Mouse (Mus musculus): ENCODE measurements around the gene Usp5. TPM values are rescaled to one million over a fixed set of nuclear protein-coding genes. Genes with fewer than 3 reads are reported as not detected.

Usp5 gene
- total RNA-seq, 1 experiment, result 150 TPM

DNA sequence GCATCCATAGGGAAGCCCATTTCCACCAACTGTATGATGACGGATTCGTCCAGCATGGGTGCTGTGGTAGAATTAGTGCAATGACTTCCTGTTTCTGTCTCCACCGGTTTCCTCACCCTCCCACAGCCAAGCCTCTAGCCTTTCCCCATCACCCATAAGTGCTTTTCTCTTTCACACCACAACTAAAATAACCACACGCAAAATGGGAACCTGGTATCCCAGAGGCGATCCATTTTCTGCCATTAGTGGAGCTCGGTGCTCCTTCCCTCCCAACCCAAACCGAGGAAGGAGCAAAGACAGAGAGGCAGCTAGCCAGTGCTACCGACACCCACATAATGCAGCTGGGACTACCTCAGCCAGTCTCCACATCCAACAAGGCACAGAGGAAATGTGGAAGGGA is 11.3 kb downstream of the Usp5 start:
- in situ Hi-C loops (cut with MboI; ENCODE audit: low sequenced_read_pairs in 2 of 2, unreplicated experiment in 2 of 2), result no loop called here
- Histone ChIP-seq H3K9me3 (ENCODE audit: control insufficient read depth, insufficient read depth, low read depth, low read length) (no peaks in the 10 kb centered on the region), H3K36me3 (ENCODE audit: control insufficient read depth, insufficient read depth, low read length, poor library complexity, severe bottlenecking) (peaks cover 61% of the 10 kb centered on the region)

DNA sequence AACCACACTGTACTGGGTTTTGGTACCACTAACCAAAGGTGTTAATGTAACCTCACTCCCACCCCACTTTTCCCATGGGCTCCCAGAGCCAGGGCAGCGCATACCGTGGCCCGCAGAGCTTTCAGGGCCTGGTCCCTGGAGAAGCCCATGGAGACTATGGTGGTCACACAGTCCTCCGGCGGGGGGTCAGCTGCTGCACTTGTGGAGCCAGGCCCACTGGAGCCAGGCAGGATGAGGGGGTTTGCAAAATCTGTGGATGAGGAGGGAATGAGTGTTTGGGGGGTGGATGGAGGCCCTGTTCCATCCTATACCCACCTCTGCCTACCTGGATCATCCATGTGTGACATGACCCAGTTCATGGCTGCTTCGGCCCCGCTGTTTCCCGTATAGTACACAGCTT is 11.7 kb downstream of the Usp5 start:
- peaks cover 0 to 8% of the 10 kb centered on the region in 2 experiments; a peak in 1 of 4 replicates for H3K4me1 ChIP-seq (ENCODE audit: control insufficient read depth in 2 of 2, insufficient read depth in 2 of 2, low read length in 2 of 2, poor library complexity in 1 of 2)
- in situ Hi-C loops (cut with MboI; ENCODE audit: low sequenced_read_pairs in 2 of 2, unreplicated experiment in 2 of 2), result no loop called here
- TF ChIP-seq HCFC1 (IDR thresholded peaks at IDR 0.05; ENCODE audit: borderline replicate concordance, insufficient read depth, low read length) (no peak), ZNF384 (IDR thresholded peaks at IDR 0.05; ENCODE audit: low read depth, low read length) (no peak), ZC3H11A (IDR thresholded peaks at IDR 0.05; ENCODE audit: borderline replicate concordance, low read depth, low read length) (no peak), MAFK (IDR thresholded peaks at IDR 0.05; ENCODE audit: insufficient read depth, low read depth, low read length) (no peak), CHD2 (IDR thresholded peaks at IDR 0.05; ENCODE audit: low read depth, low read length) (no peak)
- no peak overlapping the region for H3K27ac ChIP-seq (ENCODE audit: insufficient read depth, low read depth, low read length, poor library complexity, severe bottlenecking)
- H3K36me3 ChIP-seq (ENCODE audit: control insufficient read depth, insufficient read depth, low read length, poor library complexity, severe bottlenecking), result peaks cover 61% of the 10 kb centered on the region
- no peaks in the 10 kb centered on the region for H3K9me3 ChIP-seq (ENCODE audit: control insufficient read depth, insufficient read depth, low read depth, low read length)
- no peak overlapping the region for H3K4me3 ChIP-seq (ENCODE audit: insufficient read depth in 1 of 2, low read depth in 1 of 2, low read length in 2 of 2, poor library complexity in 1 of 2, severe bottlenecking in 1 of 2)
- no peak for DNase-seq (ENCODE audit: low read depth, low spot score)
- no peak overlapping the region for H3K9ac ChIP-seq (ENCODE audit: insufficient read depth, low read depth, low read length, poor library complexity, severe bottlenecking)

More for the DNA sequence above, 11.3 kb downstream of the Usp5 start:
- Histone ChIP-seq H3K27ac (ENCODE audit: insufficient read depth, low read depth, low read length, poor library complexity, severe bottlenecking) (no peak overlapping the region), H3K9ac (ENCODE audit: insufficient read depth, low read depth, low read length, poor library complexity, severe bottlenecking) (no peak overlapping the region), H3K4me3 (ENCODE audit: insufficient read depth in 1 of 2, low read depth in 1 of 2, low read length in 2 of 2, poor library complexity in 1 of 2, severe bottlenecking in 1 of 2) (no peak overlapping the region), H3K4me1 (ENCODE audit: control insufficient read depth in 2 of 2, insufficient read depth in 2 of 2, low read length in 2 of 2, poor library complexity in 1 of 2) (peaks cover 0 to 7% of the 10 kb centered on the region in 2 experiments; a peak in 1 of 4 replicates)
- TF ChIP-seq ZC3H11A (IDR thresholded peaks at IDR 0.05; ENCODE audit: borderline replicate concordance, low read depth, low read length), result no peak
- no peak for TF ChIP-seq MAFK (IDR thresholded peaks at IDR 0.05; ENCODE audit: insufficient read depth, low read depth, low read length)
- TF ChIP-seq HCFC1 (IDR thresholded peaks at IDR 0.05; ENCODE audit: borderline replicate concordance, insufficient read depth, low read length), result no peak
- no peak for DNase-seq (ENCODE audit: low read depth, low spot score)

DNA sequence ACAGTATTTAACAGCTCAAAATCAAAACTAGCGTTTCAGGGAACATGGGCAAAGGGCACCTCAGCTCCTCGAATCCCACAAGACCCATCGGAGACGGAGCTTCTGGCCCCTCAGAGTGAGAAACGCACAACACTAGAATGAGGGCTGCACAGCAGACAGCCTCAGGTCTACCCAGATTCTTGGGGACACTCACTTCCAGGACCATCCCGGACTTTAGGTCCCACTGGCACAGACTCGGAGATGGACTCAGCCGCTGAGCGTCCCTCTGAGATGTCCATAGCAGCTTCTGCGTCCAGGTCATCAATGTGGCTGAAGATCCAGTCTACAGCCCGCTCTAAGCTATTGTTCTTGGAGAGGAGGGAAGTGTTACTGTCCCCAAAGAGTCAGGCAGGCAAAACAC is 12.2 kb downstream of the Usp5 start:
- in situ Hi-C loops (cut with MboI; ENCODE audit: low sequenced_read_pairs in 2 of 2, unreplicated experiment in 2 of 2), result no loop called here
- H3K9me3 ChIP-seq (ENCODE audit: control insufficient read depth, insufficient read depth, low read depth, low read length), result no peaks in the 10 kb centered on the region
- no peak overlapping the region for H3K9ac ChIP-seq (ENCODE audit: insufficient read depth, low read depth, low read length, poor library complexity, severe bottlenecking)
- no peak overlapping the region for H3K27ac ChIP-seq (ENCODE audit: insufficient read depth, low read depth, low read length, poor library complexity, severe bottlenecking)
- H3K36me3 ChIP-seq (ENCODE audit: control insufficient read depth, insufficient read depth, low read length, poor library complexity, severe bottlenecking), result peaks cover 61% of the 10 kb centered on the region
- H3K4me1 ChIP-seq (ENCODE audit: control insufficient read depth in 2 of 2, insufficient read depth in 2 of 2, low read length in 2 of 2, poor library complexity in 1 of 2), result peaks cover 0 to 12% of the 10 kb centered on the region in 2 experiments; a peak in 1 of 4 replicates
- TF ChIP-seq ZC3H11A (IDR thresholded peaks at IDR 0.05; ENCODE audit: borderline replicate concordance, low read depth, low read length) (no peak), ZNF384 (IDR thresholded peaks at IDR 0.05; ENCODE audit: low read depth, low read length) (no peak), MAFK (IDR thresholded peaks at IDR 0.05; ENCODE audit: insufficient read depth, low read depth, low read length) (no peak), HCFC1 (IDR thresholded peaks at IDR 0.05; ENCODE audit: borderline replicate concordance, insufficient read depth, low read length) (no peak), CHD2 (IDR thresholded peaks at IDR 0.05; ENCODE audit: low read depth, low read length) (no peak)
- H3K4me3 ChIP-seq (ENCODE audit: insufficient read depth in 1 of 2, low read depth in 1 of 2, low read length in 2 of 2, poor library complexity in 1 of 2, severe bottlenecking in 1 of 2), result no peak overlapping the region
- DNase-seq (ENCODE audit: low read depth, low spot score), result no peak

DNA sequence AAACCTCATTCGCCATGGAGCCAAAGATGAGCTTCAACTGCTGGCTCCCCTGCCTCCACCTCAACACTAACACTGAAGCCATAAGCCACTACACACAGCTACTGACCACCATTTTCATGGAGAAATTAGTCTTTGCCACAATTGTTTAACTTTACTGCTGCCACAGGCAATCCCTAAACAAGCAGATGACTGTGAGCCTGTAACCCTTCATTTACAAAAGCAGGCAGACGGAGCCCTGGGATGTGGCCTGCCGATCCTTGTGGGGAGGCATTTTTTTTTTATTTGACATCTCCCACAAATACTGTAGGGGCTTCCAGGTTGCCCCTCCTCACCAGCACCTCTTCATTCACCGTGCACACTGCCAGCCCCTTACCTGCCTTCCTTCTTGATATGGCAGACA is 12.7 kb downstream of the Usp5 start:
- Histone ChIP-seq H3K4me1 (ENCODE audit: control insufficient read depth in 2 of 2, insufficient read depth in 2 of 2, low read length in 2 of 2, poor library complexity in 1 of 2) (peaks cover 0 to 13% of the 10 kb centered on the region in 2 experiments; a peak in 1 of 4 replicates), H3K9ac (ENCODE audit: insufficient read depth, low read depth, low read length, poor library complexity, severe bottlenecking) (no peak overlapping the region), H3K27ac (ENCODE audit: insufficient read depth, low read depth, low read length, poor library complexity, severe bottlenecking) (no peak overlapping the region), H3K36me3 (ENCODE audit: control insufficient read depth, insufficient read depth, low read length, poor library complexity, severe bottlenecking) (peaks cover 61% of the 10 kb centered on the region), H3K9me3 (ENCODE audit: control insufficient read depth, insufficient read depth, low read depth, low read length) (no peaks in the 10 kb centered on the region), H3K4me3 (ENCODE audit: insufficient read depth in 1 of 2, low read depth in 1 of 2, low read length in 2 of 2, poor library complexity in 1 of 2, severe bottlenecking in 1 of 2) (no peak overlapping the region)
- TF ChIP-seq ZNF384 (IDR thresholded peaks at IDR 0.05; ENCODE audit: low read depth, low read length) (no peak), CHD2 (IDR thresholded peaks at IDR 0.05; ENCODE audit: low read depth, low read length) (no peak), MAFK (IDR thresholded peaks at IDR 0.05; ENCODE audit: insufficient read depth, low read depth, low read length) (no peak), HCFC1 (IDR thresholded peaks at IDR 0.05; ENCODE audit: borderline replicate concordance, insufficient read depth, low read length) (no peak), ZC3H11A (IDR thresholded peaks at IDR 0.05; ENCODE audit: borderline replicate concordance, low read depth, low read length) (no peak)
- no peak for DNase-seq (ENCODE audit: low read depth, low spot score)
- in situ Hi-C loops (cut with MboI; ENCODE audit: low sequenced_read_pairs in 2 of 2, unreplicated experiment in 2 of 2), result no loop called here
